Mouse (Mus musculus): ENCODE results near the gene Retreg3. TPM values are rescaled to one million over a fixed set of nuclear protein-coding genes. Genes with fewer than 3 reads are reported as not detected.
A peak's percentile ranks its signal among the peaks of the same experiment; 100 is the strongest.

Retreg3 gene
- total and polyA plus RNA-seq, 2 experiments = 46.3 to 61.2 TPM

DNA sequence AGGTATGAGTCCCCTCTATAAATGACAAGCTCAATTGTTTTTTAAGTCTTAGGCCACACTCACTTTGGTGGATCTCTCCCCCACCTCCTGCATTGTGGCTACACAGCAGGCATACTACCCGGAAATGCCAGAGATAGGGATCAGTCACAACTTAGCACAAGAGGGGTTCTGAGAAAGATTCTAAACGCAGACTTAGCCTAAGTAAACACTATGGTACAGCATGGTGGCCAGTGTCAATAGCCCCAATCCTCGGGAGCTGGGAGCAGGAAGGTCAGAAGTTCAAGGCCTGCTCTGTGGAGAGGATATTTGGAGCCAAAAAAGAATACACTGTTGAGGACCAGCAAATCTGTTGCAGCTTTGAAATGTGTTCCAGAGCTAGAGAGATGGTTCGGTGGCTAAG lies 1.6 kb downstream of the Retreg3 start:
- WGBS = 1% methylated on average over 4 of the region's 4 CpGs
- H3K36me3 ChIP-seq (ENCODE audit: control insufficient read depth, insufficient read depth, low read length) = peaks cover 2% of the 10 kb centered on the region
- H3K79me2 ChIP-seq (ENCODE audit: control insufficient read depth, insufficient read depth, low read length) = peaks cover 29% of the 10 kb centered on the region
- DNase-seq (ENCODE audit: extremely low read depth, low read depth, low spot score) = peak; percentile 74
- 0 out of 2 replicates have a peak overlapping the region, but pooled peaks have one; percentile 0 for H3K4me3 ChIP-seq (ENCODE audit: insufficient read depth, low read depth, low read length)
- no peaks in the 10 kb centered on the region for H3K27me3 ChIP-seq (ENCODE audit: control insufficient read depth, insufficient read depth, low read length)
- no peak for TF ChIP-seq POLR2A (IDR thresholded peaks at IDR 0.05; ENCODE audit: extremely low read depth, insufficient read depth, low read length)
- no peak for TF ChIP-seq CTCF (IDR thresholded peaks at IDR 0.05; ENCODE audit: low read depth, low read length)
- H3K27ac ChIP-seq (replicated peaks; ENCODE audit: insufficient read depth, low read depth, low read length) = peak overlapping the region; percentile 45
- no peak overlapping the region; the same call in 1 of the 2 replicates for H3K9ac ChIP-seq (ENCODE audit: low read depth, low read length)
- peaks cover 16% of the 10 kb centered on the region for H3K4me1 ChIP-seq (ENCODE audit: control insufficient read depth, insufficient read depth, low read length)

DNA sequence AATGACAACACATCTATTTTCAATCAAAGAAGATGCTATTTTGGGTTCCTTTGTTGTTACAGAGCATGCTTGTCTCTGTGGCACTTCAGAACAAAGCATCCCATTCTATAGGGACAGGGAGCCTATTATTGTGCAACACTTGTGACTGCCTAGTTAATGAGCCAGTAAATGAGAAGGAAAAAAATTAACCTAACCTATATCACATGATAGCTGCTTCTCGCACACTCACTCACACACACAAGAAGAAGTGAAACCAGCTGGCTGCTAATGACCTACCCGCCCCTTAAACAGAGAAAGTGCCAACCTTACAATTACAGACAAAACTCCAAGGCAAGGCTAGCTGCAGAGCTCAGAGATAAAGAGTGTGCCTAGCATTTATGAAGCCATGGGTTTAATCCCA lies 4.1 kb downstream of the Retreg3 start:
- no peak overlapping the region for H3K4me3 ChIP-seq (ENCODE audit: insufficient read depth, low read depth, low read length)
- peaks cover 15% of the 10 kb centered on the region for H3K4me1 ChIP-seq (ENCODE audit: control insufficient read depth, insufficient read depth, low read length)
- DNase-seq (ENCODE audit: extremely low read depth, low read depth, low spot score) = no peak
- peaks cover 44% of the 10 kb centered on the region for H3K79me2 ChIP-seq (ENCODE audit: control insufficient read depth, insufficient read depth, low read length)
- WGBS = 61% methylated on average over 2 of the region's 2 CpGs
- no peak overlapping the region for H3K9ac ChIP-seq (ENCODE audit: low read depth, low read length)
- peaks cover 5% of the 10 kb centered on the region; the same call in 1 of the 2 replicates for H3K36me3 ChIP-seq (ENCODE audit: control insufficient read depth, insufficient read depth, low read length)
- H3K27me3 ChIP-seq (ENCODE audit: control insufficient read depth, insufficient read depth, low read length) = no peaks in the 10 kb centered on the region
- H3K27ac ChIP-seq (replicated peaks; ENCODE audit: insufficient read depth, low read depth, low read length) = no peak overlapping the region
- TF ChIP-seq POLR2A (IDR thresholded peaks at IDR 0.05; ENCODE audit: extremely low read depth, insufficient read depth, low read length) (no peak), CTCF (IDR thresholded peaks at IDR 0.05; ENCODE audit: low read depth, low read length) (no peak)

DNA sequence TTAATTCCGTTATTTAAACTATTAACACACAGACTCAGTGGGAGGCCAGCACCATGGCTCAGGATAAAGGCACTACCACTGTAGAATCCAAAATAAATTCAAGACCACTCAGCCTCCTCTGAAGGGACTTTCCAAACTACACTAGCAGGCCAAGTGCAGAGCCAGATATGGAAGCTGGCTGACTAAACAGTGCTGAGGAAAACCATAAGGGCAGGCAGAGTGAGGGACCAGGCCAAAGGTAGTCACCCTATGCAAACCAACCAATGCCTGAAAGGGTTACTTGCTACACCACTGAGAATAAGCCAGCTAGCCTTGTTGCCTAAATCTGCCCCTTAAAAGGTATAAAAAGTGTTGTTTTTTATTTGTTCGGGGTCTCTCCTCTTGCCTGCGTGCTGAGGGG lies 7.5 kb downstream of the Retreg3 start:
- Histone ChIP-seq H3K9ac (ENCODE audit: low read depth, low read length) (no peak overlapping the region), H3K4me3 (ENCODE audit: insufficient read depth, low read depth, low read length) (no peak overlapping the region), H3K4me1 (ENCODE audit: control insufficient read depth, insufficient read depth, low read length) (peaks cover 13% of the 10 kb centered on the region), H3K27me3 (ENCODE audit: control insufficient read depth, insufficient read depth, low read length) (no peaks in the 10 kb centered on the region), H3K36me3 (ENCODE audit: control insufficient read depth, insufficient read depth, low read length) (peaks cover 5% of the 10 kb centered on the region; the same call in 1 of the 2 replicates), H3K27ac (replicated peaks; ENCODE audit: insufficient read depth, low read depth, low read length) (no peak overlapping the region), H3K79me2 (ENCODE audit: control insufficient read depth, insufficient read depth, low read length) (peaks cover 46% of the 10 kb centered on the region; the same call in 1 of the 2 replicates)
- TF ChIP-seq CTCF (IDR thresholded peaks at IDR 0.05; ENCODE audit: low read depth, low read length) = no peak
- TF ChIP-seq POLR2A (IDR thresholded peaks at IDR 0.05; ENCODE audit: extremely low read depth, insufficient read depth, low read length) = no peak
- WGBS = 92% methylated on average over 3 of the region's 3 CpGs
- DNase-seq (ENCODE audit: extremely low read depth, low read depth, low spot score) = no peak

DNA sequence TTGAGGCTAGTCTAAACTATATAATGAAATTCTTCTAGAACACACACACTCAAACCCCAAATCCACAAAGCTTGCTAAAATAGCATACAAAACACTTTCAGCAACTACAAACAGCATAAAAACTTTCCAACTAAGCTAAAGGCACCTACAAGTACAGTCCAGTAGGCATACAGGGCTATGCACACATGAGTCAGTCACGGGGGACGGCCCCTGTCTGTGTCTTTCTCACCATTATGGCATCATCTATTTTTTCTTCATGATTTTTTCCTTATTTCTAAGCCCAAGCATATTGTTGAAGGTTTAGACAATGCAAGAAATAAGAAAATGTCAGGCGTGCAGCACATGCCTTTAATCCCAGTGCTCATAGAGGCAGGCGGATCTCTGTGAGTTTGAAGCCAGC lies 8.5 kb downstream of the Retreg3 start:
- H3K79me2 ChIP-seq (ENCODE audit: control insufficient read depth, insufficient read depth, low read length) = peaks cover 43% of the 10 kb centered on the region; the same call in 1 of the 2 replicates
- no peak overlapping the region for H3K27ac ChIP-seq (replicated peaks; ENCODE audit: insufficient read depth, low read depth, low read length)
- no peaks in the 10 kb centered on the region for H3K27me3 ChIP-seq (ENCODE audit: control insufficient read depth, insufficient read depth, low read length)
- H3K36me3 ChIP-seq (ENCODE audit: control insufficient read depth, insufficient read depth, low read length) = peaks cover 5% of the 10 kb centered on the region; the same call in 1 of the 2 replicates
- DNase-seq (ENCODE audit: extremely low read depth, low read depth, low spot score) = no peak
- 87% methylated on average over 4 of the region's 4 CpGs for WGBS
- H3K9ac ChIP-seq (ENCODE audit: low read depth, low read length) = no peak overlapping the region
- TF ChIP-seq CTCF (IDR thresholded peaks at IDR 0.05; ENCODE audit: low read depth, low read length) = no peak
- TF ChIP-seq POLR2A (IDR thresholded peaks at IDR 0.05; ENCODE audit: extremely low read depth, insufficient read depth, low read length) = no peak
- peaks cover 13% of the 10 kb centered on the region for H3K4me1 ChIP-seq (ENCODE audit: control insufficient read depth, insufficient read depth, low read length)
- no peak overlapping the region for H3K4me3 ChIP-seq (ENCODE audit: insufficient read depth, low read depth, low read length)

DNA sequence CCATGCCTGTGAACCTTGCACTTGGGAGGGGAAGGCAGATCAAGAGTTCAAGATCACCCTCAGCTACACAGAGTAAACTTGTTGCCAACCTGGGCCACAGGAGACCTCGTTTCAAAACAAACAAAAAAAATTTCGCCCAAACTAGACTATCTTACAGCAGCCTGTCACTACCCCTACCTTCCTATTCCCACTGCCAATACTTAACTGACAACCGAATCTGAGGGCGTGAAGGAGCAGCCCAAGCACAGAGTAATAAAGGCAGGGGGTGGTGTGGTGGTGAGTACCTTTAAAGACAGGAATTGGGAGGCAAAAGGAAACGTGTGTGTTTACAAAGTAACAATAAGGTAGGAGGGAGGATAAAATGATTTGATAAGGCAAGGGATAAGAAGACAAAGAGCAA lies 9.0 kb downstream of the Retreg3 start:
- H3K79me2 ChIP-seq (ENCODE audit: control insufficient read depth, insufficient read depth, low read length) = peaks cover 40% of the 10 kb centered on the region; the same call in 1 of the 2 replicates
- H3K27ac ChIP-seq (replicated peaks; ENCODE audit: insufficient read depth, low read depth, low read length) = peak overlapping the region; percentile 20
- TF ChIP-seq POLR2A (IDR thresholded peaks at IDR 0.05; ENCODE audit: extremely low read depth, insufficient read depth, low read length) (no peak), CTCF (IDR thresholded peaks at IDR 0.05; ENCODE audit: low read depth, low read length) (no peak)
- H3K4me3 ChIP-seq (ENCODE audit: insufficient read depth, low read depth, low read length) = no peak overlapping the region
- H3K36me3 ChIP-seq (ENCODE audit: control insufficient read depth, insufficient read depth, low read length) = peaks cover 7% of the 10 kb centered on the region; the same call in 1 of the 2 replicates
- H3K4me1 ChIP-seq (ENCODE audit: control insufficient read depth, insufficient read depth, low read length) = peaks cover 12% of the 10 kb centered on the region
- H3K27me3 ChIP-seq (ENCODE audit: control insufficient read depth, insufficient read depth, low read length) = no peaks in the 10 kb centered on the region
- peak; percentile 74 for DNase-seq (ENCODE audit: extremely low read depth, low read depth, low spot score)
- peak overlapping the region; percentile 30; the same call in 1 of the 2 replicates for H3K9ac ChIP-seq (ENCODE audit: low read depth, low read length)
- 24% methylated on average over 5 of the region's 5 CpGs for WGBS

DNA sequence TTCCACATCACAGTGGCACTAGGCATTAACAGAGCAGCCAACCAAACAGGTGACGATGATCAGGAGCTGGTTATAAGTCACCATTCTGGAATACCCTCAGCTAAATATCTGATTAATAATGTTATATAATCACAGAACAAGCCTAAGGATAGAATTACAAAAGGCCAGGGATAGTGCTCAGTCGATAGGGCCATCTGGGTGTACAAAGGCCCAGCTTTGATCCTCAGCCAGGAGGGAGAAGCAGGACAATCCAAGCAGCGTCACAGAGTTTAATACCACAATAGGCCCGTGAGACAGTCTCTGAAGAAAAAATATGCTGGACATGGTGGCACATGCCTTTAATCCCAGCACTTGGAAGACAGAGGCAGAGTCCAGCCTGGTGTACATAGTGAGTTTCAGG lies 10.3 kb downstream of the Retreg3 start:
- peak; percentile 55 for DNase-seq (ENCODE audit: extremely low read depth, low read depth, low spot score)
- H3K4me3 ChIP-seq (ENCODE audit: insufficient read depth, low read depth, low read length) = no peak overlapping the region
- H3K4me1 ChIP-seq (ENCODE audit: control insufficient read depth, insufficient read depth, low read length) = peaks cover 11% of the 10 kb centered on the region
- H3K9ac ChIP-seq (ENCODE audit: low read depth, low read length) = no peak overlapping the region
- peaks cover 18% of the 10 kb centered on the region for H3K36me3 ChIP-seq (ENCODE audit: control insufficient read depth, insufficient read depth, low read length)
- no peak for TF ChIP-seq CTCF (IDR thresholded peaks at IDR 0.05; ENCODE audit: low read depth, low read length)
- no peak for TF ChIP-seq POLR2A (IDR thresholded peaks at IDR 0.05; ENCODE audit: extremely low read depth, insufficient read depth, low read length)
- H3K27me3 ChIP-seq (ENCODE audit: control insufficient read depth, insufficient read depth, low read length) = no peaks in the 10 kb centered on the region
- H3K27ac ChIP-seq (replicated peaks; ENCODE audit: insufficient read depth, low read depth, low read length) = no peak overlapping the region
- H3K79me2 ChIP-seq (ENCODE audit: control insufficient read depth, insufficient read depth, low read length) = peaks cover 31% of the 10 kb centered on the region; the same call in 1 of the 2 replicates
- WGBS = 21% methylated on average over 4 of the region's 4 CpGs
